Mouse (Mus musculus): ENCODE data around the gene Olfr651.

The Olfr651 gene

DNA sequence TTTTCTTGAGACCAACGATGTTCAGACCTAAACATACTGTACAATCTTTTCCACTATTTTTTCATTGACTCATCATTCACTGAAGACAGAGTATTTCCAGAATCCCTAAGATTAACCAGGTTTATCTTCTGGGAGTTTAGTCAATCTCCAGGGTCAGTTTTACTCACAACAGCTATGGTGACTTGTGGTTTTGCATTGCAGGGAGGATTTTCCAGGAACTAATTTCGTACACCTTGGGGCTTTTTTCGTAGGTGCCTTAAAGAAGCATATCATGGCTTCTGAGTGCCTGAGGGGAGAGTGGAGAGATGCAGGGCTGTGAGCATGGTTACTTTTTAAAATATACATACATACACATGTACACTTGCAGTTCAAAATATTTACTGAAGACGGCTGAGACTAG lies 36.8 kb downstream of the Olfr651 start, which contains the start of gene Olfr654:
Gene Olfr654, plus strand, starts transcription at position 301 of the 400 bp plus-strand sequence.
- TF ChIP-seq POU5F1 (IDR thresholded peaks at IDR 0.05; ENCODE audit: borderline replicate concordance, low read length) (no peak), CTCF (conservative IDR thresholded peaks at IDR 0.05; ENCODE audit: low read length) (no peak), NANOG (IDR thresholded peaks at IDR 0.05; ENCODE audit: borderline replicate concordance, low read length) (no peak)
- Histone ChIP-seq H3K36me3 (ENCODE audit: insufficient read depth, low read length) (no peaks in the 10 kb centered on the region), H3K4me1 (replicated peaks; ENCODE audit: low read depth, low read length) (no peaks in the 10 kb centered on the region), H3K27me3 (ENCODE audit: insufficient read depth, low read length) (no peaks in the 10 kb centered on the region), H3K4me3 (replicated peaks; ENCODE audit: low read length) (no peak within 1 kb of the TSS), H3K9me3 (ENCODE audit: low read length) (no peaks in the 10 kb centered on the region)

DNA sequence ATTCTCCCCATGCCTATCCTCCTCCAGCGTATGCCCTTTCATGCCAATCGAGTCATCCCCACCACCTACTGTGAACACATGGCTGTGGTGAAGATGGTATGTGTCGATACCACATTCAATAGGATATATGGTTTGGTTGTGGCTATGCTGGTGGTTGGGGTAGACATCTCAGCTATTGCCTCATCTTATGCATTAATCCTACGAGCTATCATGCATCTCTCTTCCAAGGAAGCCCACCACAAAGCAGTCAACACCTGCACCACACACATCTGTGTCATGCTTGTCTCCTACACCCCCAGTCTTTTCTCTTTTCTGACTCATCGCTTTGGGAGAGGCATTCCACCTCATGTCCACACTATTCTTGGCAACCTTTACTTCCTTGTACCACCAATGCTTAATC lies 38.3 kb downstream of the Olfr651 start:
- no peaks in the 10 kb centered on the region for H3K27me3 ChIP-seq (ENCODE audit: insufficient read depth, low read length)
- no peak overlapping the region for H3K4me3 ChIP-seq (replicated peaks; ENCODE audit: low read length)
- H3K36me3 ChIP-seq (ENCODE audit: insufficient read depth, low read length), result no peaks in the 10 kb centered on the region
- no peak for TF ChIP-seq POU5F1 (IDR thresholded peaks at IDR 0.05; ENCODE audit: borderline replicate concordance, low read length)
- no peak for TF ChIP-seq NANOG (IDR thresholded peaks at IDR 0.05; ENCODE audit: borderline replicate concordance, low read length)
- TF ChIP-seq CTCF (conservative IDR thresholded peaks at IDR 0.05; ENCODE audit: low read length), result no peak
- H3K9me3 ChIP-seq (ENCODE audit: low read length), result no peaks in the 10 kb centered on the region
- H3K4me1 ChIP-seq (replicated peaks; ENCODE audit: low read depth, low read length), result no peaks in the 10 kb centered on the region

DNA sequence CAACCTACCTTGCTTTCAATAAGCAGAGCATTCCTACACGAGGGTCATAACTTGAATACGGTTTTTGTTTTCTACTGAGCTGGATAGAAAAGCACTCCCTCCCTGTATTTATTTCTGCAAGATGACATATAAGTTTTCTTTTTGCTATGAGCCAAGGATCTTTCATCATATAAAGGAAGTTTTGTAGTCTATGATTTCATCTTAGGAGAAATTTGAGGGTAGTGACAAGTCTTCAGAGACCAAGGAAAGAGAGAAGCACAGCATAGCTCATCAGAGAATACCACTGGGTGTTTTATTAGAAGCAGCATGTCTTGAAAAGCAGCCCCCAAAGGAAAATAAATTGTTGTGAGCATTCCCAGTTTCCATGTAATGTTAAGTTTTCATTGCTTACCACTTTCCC lies 51.7 kb downstream of the Olfr651 start, which contains the start of gene Olfr655:
Gene Olfr655, minus strand, starts transcription at position 101 of the 400 bp plus-strand sequence.
- H3K27me3 ChIP-seq (ENCODE audit: insufficient read depth, low read length), result no peaks in the 10 kb centered on the region
- H3K4me3 ChIP-seq (replicated peaks; ENCODE audit: low read length), result no peak within 1 kb of the TSS
- H3K4me1 ChIP-seq (replicated peaks; ENCODE audit: low read depth, low read length), result no peaks in the 10 kb centered on the region
- TF ChIP-seq CTCF (conservative IDR thresholded peaks at IDR 0.05; ENCODE audit: low read length) (no peak), NANOG (IDR thresholded peaks at IDR 0.05; ENCODE audit: borderline replicate concordance, low read length) (no peak), POU5F1 (IDR thresholded peaks at IDR 0.05; ENCODE audit: borderline replicate concordance, low read length) (no peak)
- no peaks in the 10 kb centered on the region for H3K36me3 ChIP-seq (ENCODE audit: insufficient read depth, low read length)
- H3K9me3 ChIP-seq (ENCODE audit: low read length), result no peaks in the 10 kb centered on the region

DNA sequence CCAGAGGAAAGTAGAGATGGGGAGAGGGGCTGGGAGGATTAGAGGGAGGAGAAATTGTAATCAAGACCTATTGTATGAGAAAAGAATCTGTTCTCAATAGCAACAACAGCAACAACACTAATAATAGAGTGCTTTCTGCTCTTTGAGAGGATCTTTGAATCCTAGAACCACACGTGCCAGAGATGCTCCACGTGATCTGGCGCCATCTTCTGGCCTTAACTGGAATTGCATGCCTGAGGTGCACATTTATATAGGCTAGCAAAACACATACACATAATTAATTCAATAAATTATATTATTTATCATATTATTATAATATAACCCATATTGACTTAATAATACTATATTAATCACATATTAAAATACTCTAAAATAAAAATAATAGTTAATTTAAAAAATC lies 53.2 kb downstream of the Olfr651 start:
- H3K36me3 ChIP-seq (ENCODE audit: insufficient read depth, low read length), result no peaks in the 10 kb centered on the region
- no peaks in the 10 kb centered on the region for H3K9me3 ChIP-seq (ENCODE audit: low read length)
- TF ChIP-seq CTCF (conservative IDR thresholded peaks at IDR 0.05; ENCODE audit: low read length) (peak; percentile 98), NANOG (IDR thresholded peaks at IDR 0.05; ENCODE audit: borderline replicate concordance, low read length) (no peak)
- no peak overlapping the region for H3K4me3 ChIP-seq (replicated peaks; ENCODE audit: low read length)
- no peaks in the 10 kb centered on the region for H3K4me1 ChIP-seq (replicated peaks; ENCODE audit: low read depth, low read length)
- H3K27me3 ChIP-seq (ENCODE audit: insufficient read depth, low read length), result no peaks in the 10 kb centered on the region

Measured in E14TG2a.4 (cell line).